Mouse (Mus musculus) small intestine, adult 2 months (tissue): Measurements from ENCODE around the gene Ssxb3. TPM values are rescaled to one million over a fixed set of nuclear protein-coding genes. Genes with fewer than 3 reads are reported as not detected.
"Not testable (repeated sequence)": the region's sequence is repeated elsewhere in the genome, so short reads cannot be mapped to it uniquely, and the experiment has no call there.

Experiments
- H3K27ac ChIP-seq: fragments of 200-500 bp; 2 replicates; pipeline ENCODE4 v1.5.1; 2012; ENCODE audit warnings: low read depth, low read length, control low read depth, inconsistent platforms; ENCODE audit not compliant: insufficient read depth
- H3K27me3 ChIP-seq: fragments of 200-500 bp; 2 replicates; pipeline ENCODE4 v1.6.1; 2012; ENCODE audit warnings: mild to moderate bottlenecking, moderate library complexity, low read length, inconsistent platforms; ENCODE audit not compliant: control insufficient read depth, insufficient read depth
- H3K36me3 ChIP-seq: fragments of 200-500 bp; 2 replicates; pipeline ENCODE4 v1.6.1; 2012; ENCODE audit warnings: mild to moderate bottlenecking, low read length, control low read depth, inconsistent platforms; ENCODE audit not compliant: control insufficient read depth, insufficient read depth
- H3K4me1 ChIP-seq: fragments of 200-500 bp; 2 replicates; pipeline ENCODE4 v1.6.1; 2012; ENCODE audit warnings: low read length, inconsistent platforms, mixed read lengths; ENCODE audit not compliant: control insufficient read depth, insufficient read depth, insufficient read length
- H3K4me3 ChIP-seq: fragments of 200-500 bp; 2 replicates; pipeline ENCODE4 v1.5.1; 2012; ENCODE audit warnings: low read depth, mild to moderate bottlenecking, control low read depth, inconsistent platforms, low read length, moderate library complexity
- WGBS: fragments of 180-500 bp; shearing (Covaris S2); methylation state at CpG from one replicate; pipeline ENCODE4 v1.1.7; 2018; 5-methylcytosine and 5-hydroxymethylcytosine counted together
- polyA plus RNA-seq: library from polyadenylated mRNA; depleted of rRNA; stranded (reverse); fragments of >200 nt; gene quantifications from 2 replicates; pipeline ENCODE4 v1.2.3, GENCODE M21; 2012; rRNA removed

Gene Ssxb3
- not detected in 2 replicates for polyA plus RNA-seq

- H3K4me3 ChIP-seq, H3K4me1 ChIP-seq, H3K27ac ChIP-seq, H3K36me3 ChIP-seq, H3K27me3 ChIP-seq: not testable (repeated sequence)
- 4% methylated on average over 1 of the region's 1 CpGs for WGBS
Observed at GRCm38 (mm10) chrX:8591716-8592115, at the start of gene Ssxb3. Gene Ssxb3, minus strand, starts transcription at chrX:8591816.

GRCm38 (mm10) chrX:8548155-8548554 is 43.5 kb downstream of the Ssxb3 start, which contains the start of gene Ssxb6:
Gene Ssxb6, minus strand, starts transcription at chrX:8548255.
- H3K4me1 ChIP-seq, H3K27me3 ChIP-seq, H3K36me3 ChIP-seq, H3K27ac ChIP-seq, H3K4me3 ChIP-seq: not testable (repeated sequence)
- 73% methylated on average over 4 of the region's 4 CpGs for WGBS

Other genes with a start within 250 kb of the Ssxb3 start
- not detected in 2 replicates for gene Ssxb9, start 224.8 kb downstream of the Ssxb3 start, polyA plus RNA-seq
- gene Ssxb1, start 178.5 kb downstream of the Ssxb3 start, polyA plus RNA-seq, result not detected in 2 replicates
- gene Ssxb2, start 130.1 kb downstream of the Ssxb3 start, polyA plus RNA-seq, result not detected in 2 replicates
- gene Gm14459, start 66.9 kb downstream of the Ssxb3 start, polyA plus RNA-seq, result not detected in 2 replicates
- gene Ssxb6, start 43.6 kb downstream of the Ssxb3 start, polyA plus RNA-seq, result not detected in 2 replicates
- gene Ssxb8, start 99.0 kb upstream of the Ssxb3 start, polyA plus RNA-seq, result not detected in 2 replicates
- not detected in 2 replicates for gene Ssx9, start 156.6 kb upstream of the Ssxb3 start, polyA plus RNA-seq
- not detected in 2 replicates for gene Ssxb5, start 211.9 kb upstream of the Ssxb3 start, polyA plus RNA-seq